20 mouse cellular contexts compared by ENCODE assay signal in genomic region chr9:59515069-59515468, GRCm38 (mm10). TPM values are rescaled to one million over a fixed set of nuclear protein-coding genes. Genes with fewer than 3 reads are reported as not detected.
DNase-seq lines count a peak whose midpoint lies in the region; ATAC-seq and TF ChIP-seq lines count a peak whose summit lies in the region.
"Had no signal": no experiment of that assay in that cellular context is flagged by ENCODE, and none has a peak within 500 bp of the region (broad histone marks: within the 10 kb centered on the region; RNA-seq: fewer than 3 reads in every experiment).

No protein-coding gene starts in this region.

- no peak for DNase-seq in heart, postnatal 14 days
- DNase-seq in 3T3-L1 (ENCODE audit: low read depth, low spot score) (peak; percentile 68), 416B (ENCODE audit: low read depth) (peak; percentile 56)
- peak; percentile 32 for DNase-seq in heart, postnatal 0 days (ENCODE audit: low spot score)
- DNase-seq in cerebellum, postnatal 14 days = no peak
- no peak for DNase-seq in ovary, adult 18-20 months (ENCODE audit: low spot score)
- DNase-seq: adrenal gland, adult 8-10 months; cerebellum, adult 11 months; cerebellum, adult 8-10 months; cerebellum, postnatal 25 days; gastrocnemius, postnatal 36 days; kidney, adult 8-10 months had no signal

- intact Hi-C loops in heart, postnatal 14 days (cut with DNase I) = no loop called here

- H3K4me3 ChIP-seq in heart, embryonic 13.5 days = no peak overlapping the region
- H3K4me3 ChIP-seq in heart, postnatal 0 days (ENCODE audit: low read depth, low read length) = no peak overlapping the region
- H3K4me3 ChIP-seq in kidney, embryonic 14.5 days (ENCODE audit: low read length) = no peak overlapping the region
- H3K4me3 ChIP-seq: embryonic facial prominence, embryonic 12.5 days; forebrain, embryonic 15.5 days; hindbrain, embryonic 10.5 days had no signal

- H3K36me3 ChIP-seq in heart, embryonic 13.5 days = no peaks in the 10 kb centered on the region
- no peaks in the 10 kb centered on the region for H3K36me3 ChIP-seq in heart, postnatal 0 days (replicated peaks; ENCODE audit: control insufficient read depth, insufficient read depth, low read length)
- no peaks in the 10 kb centered on the region for H3K36me3 ChIP-seq in kidney, embryonic 14.5 days (ENCODE audit: control insufficient read depth, insufficient read depth, low read length)
- H3K36me3 ChIP-seq: embryonic facial prominence, embryonic 12.5 days; forebrain, embryonic 15.5 days; hindbrain, embryonic 10.5 days had no signal

- no peak for ATAC-seq in heart, embryonic 13.5 days (ENCODE audit: extremely low read depth, insufficient number of reproducible peaks, low FRiP score, low TSS enrichment)
- peak; percentile 72 for ATAC-seq in heart, postnatal 0 days (ENCODE audit: insufficient read depth, low read depth)
- ATAC-seq in kidney, embryonic 14.5 days (ENCODE audit: low FRiP score, low TSS enrichment) = no peak
- ATAC-seq: forebrain, embryonic 15.5 days; intestine, postnatal 0 days had no signal

- H3K27ac ChIP-seq in heart, embryonic 13.5 days (replicated peaks) = 0 out of 2 replicates have a peak overlapping the region, but pooled peaks have one; percentile 30
- H3K27ac ChIP-seq in heart, postnatal 0 days (ENCODE audit: low read depth) = peak overlapping the region; percentile 38; the same call in 1 of the 2 replicates
- no peak overlapping the region for H3K27ac ChIP-seq in kidney, embryonic 14.5 days (ENCODE audit: low read depth, low read length)
- H3K27ac ChIP-seq: embryonic facial prominence, embryonic 12.5 days; forebrain, embryonic 15.5 days; hindbrain, embryonic 10.5 days; hindbrain, embryonic 14.5 days had no signal

- peaks cover 21% of the 10 kb centered on the region for H3K4me1 ChIP-seq in heart, embryonic 13.5 days
- H3K4me1 ChIP-seq in heart, postnatal 0 days (ENCODE audit: control insufficient read depth, insufficient read depth) = peaks cover 11% of the 10 kb centered on the region; the same call in 1 of the 2 replicates
- no peaks in the 10 kb centered on the region for H3K4me1 ChIP-seq in kidney, embryonic 14.5 days (ENCODE audit: control insufficient read depth, insufficient read depth, low read length)
- H3K4me1 ChIP-seq: embryonic facial prominence, embryonic 12.5 days; forebrain, embryonic 15.5 days had no signal

- no peak for TF ChIP-seq EP300 in heart, postnatal 0 days (IDR thresholded peaks at IDR 0.05; ENCODE audit: low read depth)

- TF ChIP-seq CTCF in heart, postnatal 0 days (IDR thresholded peaks at IDR 0.05; ENCODE audit: low read depth) = no peak

- H3K9ac ChIP-seq in heart, embryonic 13.5 days = no peak overlapping the region
- no peak overlapping the region for H3K9ac ChIP-seq in heart, postnatal 0 days (replicated peaks; ENCODE audit: low read depth, low read length)
- no peak overlapping the region for H3K9ac ChIP-seq in kidney, embryonic 14.5 days (ENCODE audit: low read depth, low read length)
- H3K9ac ChIP-seq: embryonic facial prominence, embryonic 12.5 days; forebrain, embryonic 15.5 days; hindbrain, embryonic 14.5 days had no signal

- H3K27me3 ChIP-seq in heart, embryonic 13.5 days (replicated peaks) = no peaks in the 10 kb centered on the region
- no peaks in the 10 kb centered on the region for H3K27me3 ChIP-seq in heart, postnatal 0 days (ENCODE audit: control insufficient read depth, insufficient read depth, low read length)
- no peaks in the 10 kb centered on the region for H3K27me3 ChIP-seq in kidney, embryonic 14.5 days (ENCODE audit: control insufficient read depth, insufficient read depth, low read length)
- H3K27me3 ChIP-seq: embryonic facial prominence, embryonic 12.5 days; forebrain, embryonic 15.5 days had no signal

- H3K4me2 ChIP-seq in heart, embryonic 13.5 days = no peak overlapping the region
- H3K4me2 ChIP-seq in heart, postnatal 0 days (ENCODE audit: low read depth, low read length) = no peak overlapping the region
- no peak overlapping the region for H3K4me2 ChIP-seq in kidney, embryonic 14.5 days (replicated peaks; ENCODE audit: low read depth, low read length)
- H3K4me2 ChIP-seq: embryonic facial prominence, embryonic 12.5 days; forebrain, embryonic 15.5 days; hindbrain, embryonic 14.5 days had no signal

- WGBS in heart, embryonic 13.5 days = 9% methylated on average over 3 of the region's 3 CpGs
- 16% methylated on average over 3 of the region's 3 CpGs for WGBS in heart, postnatal 0 days
- WGBS in kidney, embryonic 14.5 days = 68% methylated on average over 3 of the region's 3 CpGs

- no peaks in the 10 kb centered on the region for H3K9me3 ChIP-seq in heart, embryonic 13.5 days
- H3K9me3 ChIP-seq in heart, postnatal 0 days (replicated peaks; ENCODE audit: control insufficient read depth, low read length) = no peaks in the 10 kb centered on the region
- no peaks in the 10 kb centered on the region for H3K9me3 ChIP-seq in kidney, embryonic 14.5 days (ENCODE audit: control insufficient read depth, low read length)
- H3K9me3 ChIP-seq: embryonic facial prominence, embryonic 12.5 days; forebrain, embryonic 15.5 days; hindbrain, embryonic 10.5 days had no signal

RNA-seq across cellular contexts. Expression of gene Hexa, which starts 24.3 kb away (rescaled TPM):
- polyA plus RNA-seq in heart, embryonic 13.5 days (2015; fragmentation: Nextera tagmentation; extraction: Ambion mirVana) = 74.6 and 77.5 TPM in 2 replicates
- total RNA-seq in heart, postnatal 14 days (2021) = 10 to 100 TPM; 33.2 to 33.9 TPM
- 74.4 and 90.9 TPM in 2 replicates for total RNA-seq in heart, postnatal 0 days (2014; rRNA removed; ENCODE audit: low replicate concordance)
- polyA plus RNA-seq in heart, postnatal 0 days (2015; fragmentation: Nextera tagmentation; extraction: Ambion mirVana) = 42.2 and 48.9 TPM in 2 replicates
- 47.3 and 58.1 TPM in 2 replicates for polyA plus RNA-seq in kidney, embryonic 14.5 days (2014; fragmentation: Nextera tagmentation; extraction: Ambion mirVana)

RNA-seq across cellular contexts. Expression of gene Tmem202, which starts 24.6 kb away (rescaled TPM):
- 0.32 and 0.36 TPM in 2 replicates for polyA plus RNA-seq in heart, embryonic 13.5 days (2015; fragmentation: Nextera tagmentation; extraction: Ambion mirVana)
- under 1 TPM; 0.56 to 0.67 TPM for total RNA-seq in heart, postnatal 14 days (2021)
- not detected in 2 replicates for total RNA-seq in heart, postnatal 0 days (2014; rRNA removed; ENCODE audit: low replicate concordance)
- polyA plus RNA-seq in heart, postnatal 0 days (2015; fragmentation: Nextera tagmentation; extraction: Ambion mirVana) = 0.47 and 0.63 TPM in 2 replicates
- 0.19 TPM in 1 of 2 replicates, not detected in the other for polyA plus RNA-seq in kidney, embryonic 14.5 days (2014; fragmentation: Nextera tagmentation; extraction: Ambion mirVana)
- polyA plus RNA-seq: embryonic facial prominence, embryonic 12.5 days; forebrain, embryonic 11.5 days; hindbrain, embryonic 10.5 days had no signal

RNA-seq across cellular contexts. Expression of gene Arih1, which starts 28.7 kb away (rescaled TPM):
- polyA plus RNA-seq in heart, embryonic 13.5 days (2015; fragmentation: Nextera tagmentation; extraction: Ambion mirVana) = 14.0 and 14.5 TPM in 2 replicates
- 10 to 100 TPM; 84.7 to 91.1 TPM for total RNA-seq in heart, postnatal 14 days (2021)
- 31.9 and 70.4 TPM in 2 replicates for total RNA-seq in heart, postnatal 0 days (2014; rRNA removed; ENCODE audit: low replicate concordance)
- 7.8 and 7.9 TPM in 2 replicates for polyA plus RNA-seq in heart, postnatal 0 days (2015; fragmentation: Nextera tagmentation; extraction: Ambion mirVana)
- 18.3 and 24.5 TPM in 2 replicates for polyA plus RNA-seq in kidney, embryonic 14.5 days (2014; fragmentation: Nextera tagmentation; extraction: Ambion mirVana)

Comparison
In these comparisons a context has a peak if more than half of its experiments do, and no peak if none do; other contexts are left out.
1. DNase-seq: peak in 3T3-L1 (single experiment), 416B (single experiment) and heart, postnatal 0 days (single experiment); none in heart, postnatal 14 days (0 of 2), cerebellum, postnatal 14 days (0 of 2) and ovary, adult 18-20 months (single experiment).